Mouse (Mus musculus): ENCODE results near the gene Arap1. TPM values are rescaled to one million over a fixed set of nuclear protein-coding genes. Genes with fewer than 3 reads are reported as not detected.

The Arap1 gene
- total and polyA plus RNA-seq, 3 experiments: 21.2 to 46.1 (median 38.5) TPM

DNA sequence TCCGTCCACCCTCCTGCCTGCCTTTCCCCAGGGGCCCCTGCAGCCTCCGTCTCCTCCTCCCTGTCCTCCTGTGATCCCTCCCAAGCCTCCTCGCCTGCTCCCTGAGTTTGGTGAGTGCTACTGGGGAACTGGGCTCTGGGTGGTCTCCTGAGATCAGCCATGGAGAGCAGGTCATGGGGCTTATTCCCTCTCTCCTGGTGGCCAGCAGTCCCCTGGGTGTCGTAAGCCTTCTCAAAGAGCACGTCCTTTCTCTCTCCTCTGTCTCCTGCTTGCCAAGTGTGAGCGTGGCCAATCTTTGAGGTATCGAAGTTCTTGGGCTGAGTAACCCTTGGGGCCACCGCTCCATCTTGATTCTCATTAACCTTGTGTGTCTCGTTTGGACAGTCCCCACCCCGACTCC lies 37.1 kb downstream of the Arap1 start:
- TF ChIP-seq USF2 (conservative IDR thresholded peaks at IDR 0.05; ENCODE audit: low read depth, low read length): no peak
- TF ChIP-seq UBTF (IDR thresholded peaks at IDR 0.05; ENCODE audit: low read depth, low read length): no peak
- no peak for TF ChIP-seq POLR2A (IDR thresholded peaks at IDR 0.05; ENCODE audit: low read depth, low read length)
- no peak for TF ChIP-seq ELF1 (IDR thresholded peaks at IDR 0.05; ENCODE audit: low read depth, low read length)
- TF ChIP-seq NRF1 (IDR thresholded peaks at IDR 0.05; ENCODE audit: low read depth, low read length): no peak
- no peak for TF ChIP-seq RCOR1 (conservative IDR thresholded peaks at IDR 0.05; ENCODE audit: low read depth, low read length)
- no peak for TF ChIP-seq RAD21 (IDR thresholded peaks at IDR 0.05; ENCODE audit: low read depth, low read length)
- TF ChIP-seq ZNF384 (IDR thresholded peaks at IDR 0.05; ENCODE audit: low read depth, low read length): no peak

DNA sequence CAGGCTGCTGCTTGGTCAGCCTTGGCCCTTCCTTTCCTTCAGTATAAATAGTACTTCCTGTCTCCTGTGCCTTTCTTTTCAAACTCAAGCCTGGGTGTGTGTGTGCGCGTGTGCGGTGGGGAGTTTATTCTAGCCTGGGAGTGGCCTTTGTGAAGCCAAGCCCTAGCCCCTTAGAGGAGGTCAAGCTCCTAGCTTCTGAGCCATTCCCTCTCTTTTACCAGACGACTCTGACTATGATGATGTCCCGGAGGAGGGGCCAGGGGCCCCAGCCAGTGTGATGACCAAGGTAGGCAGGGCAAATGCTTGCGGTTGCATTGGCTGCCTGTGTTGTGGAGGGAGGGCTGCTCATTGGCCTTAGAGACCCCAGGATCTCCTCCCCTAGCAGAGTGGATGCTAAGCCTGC lies 37.5 kb downstream of the Arap1 start:
- in situ Hi-C loops (cut with MboI; ENCODE audit: low pct_ligation_motif_present, low pct_unique_long_range_greater_than_20kb, low sequenced_read_pairs): no loop called here
- H3K79me2 ChIP-seq (replicated peaks; ENCODE audit: control insufficient read depth, extremely low read depth, insufficient read depth, poor library complexity, severe bottlenecking): no peaks in the 10 kb centered on the region; the same call in 1 of the 2 replicates
- no peak for DNase-seq (ENCODE audit: extremely low read depth)
- dilution Hi-C loops (cut with MboI; ENCODE audit: extremely low pct_ligation_motif_present, extremely low pct_unique_long_range_greater_than_20kb, low sequenced_read_pairs): no loop called here
- H3K4me2 ChIP-seq (ENCODE audit: insufficient read depth, low read depth, poor library complexity, severe bottlenecking): no peak overlapping the region
- H3K36me3 ChIP-seq (replicated peaks in 1 of 2; ENCODE audit: control insufficient read depth in 1 of 2, insufficient read depth in 1 of 2, low read length in 1 of 2): peaks cover 43 to 87% of the 10 kb centered on the region in 2 experiments
- no peak overlapping the region for H3K27ac ChIP-seq (ENCODE audit: insufficient read depth, low read depth)
- TF ChIP-seq SMC3 (IDR thresholded peaks at IDR 0.05; ENCODE audit: low read depth, low read length): no peak
- TF ChIP-seq MAX (IDR thresholded peaks at IDR 0.05; ENCODE audit: low read length): no peak
- TF ChIP-seq NELFE (IDR thresholded peaks at IDR 0.05; ENCODE audit: low read depth, low read length): no peak
- TF ChIP-seq CHD1 (IDR thresholded peaks at IDR 0.05; ENCODE audit: low read depth, low read length): no peak
- TF ChIP-seq MXI1 (IDR thresholded peaks at IDR 0.05; ENCODE audit: low read depth, low read length): no peak
- TF ChIP-seq MAZ (IDR thresholded peaks at IDR 0.05; ENCODE audit: low read depth, low read length): no peak
- TF ChIP-seq BHLHE40 (IDR thresholded peaks at IDR 0.05; ENCODE audit: low read depth, low read length): no peak
- no peak for TF ChIP-seq SIN3A (IDR thresholded peaks at IDR 0.05; ENCODE audit: low read length)
- TF ChIP-seq MEF2A (IDR thresholded peaks at IDR 0.05; ENCODE audit: borderline replicate concordance, low read depth, low read length): no peak
- TF ChIP-seq HCFC1 (IDR thresholded peaks at IDR 0.05; ENCODE audit: low read depth, low read length): no peak
- TF ChIP-seq ELF1 (IDR thresholded peaks at IDR 0.05; ENCODE audit: low read depth, low read length): no peak
- no peak for TF ChIP-seq TBP (conservative IDR thresholded peaks at IDR 0.05; ENCODE audit: low read depth, low read length)
- no peak for TF ChIP-seq CHD2 (IDR thresholded peaks at IDR 0.05; ENCODE audit: low read length)
- no peak for TF ChIP-seq CTCF (conservative IDR thresholded peaks at IDR 0.05 in 1 of 2, IDR thresholded peaks at IDR 0.05 in 1 of 2; ENCODE audit: low read depth in 2 of 2, low read length in 2 of 2)
- TF ChIP-seq ETS1 (conservative IDR thresholded peaks at IDR 0.05; ENCODE audit: low read depth, low read length): no peak
- TF ChIP-seq UBTF (IDR thresholded peaks at IDR 0.05; ENCODE audit: low read depth, low read length): no peak
- no peak for TF ChIP-seq ZMIZ1 (IDR thresholded peaks at IDR 0.05; ENCODE audit: low read depth, low read length)
- no peak for TF ChIP-seq EP300 (IDR thresholded peaks at IDR 0.05; ENCODE audit: low read length)
- H3K27me3 ChIP-seq (replicated peaks): no peaks in the 10 kb centered on the region
- no peaks in the 10 kb centered on the region for H3K9me3 ChIP-seq (replicated peaks; ENCODE audit: low read length)
- peaks cover 35 to 53% of the 10 kb centered on the region in 2 experiments for H3K4me1 ChIP-seq (ENCODE audit: control insufficient read depth in 1 of 2, insufficient read depth in 2 of 2)
- H3K9ac ChIP-seq (ENCODE audit: insufficient read depth, low read depth): no peak overlapping the region
- no peak overlapping the region for H3K4me3 ChIP-seq (replicated peaks in 1 of 3; ENCODE audit: low read depth in 2 of 3, low read length in 2 of 3, poor library complexity in 1 of 3)

More for the DNA sequence above, 37.1 kb downstream of the Arap1 start:
- H3K9ac ChIP-seq (ENCODE audit: insufficient read depth, low read depth): no peak overlapping the region
- no peaks in the 10 kb centered on the region for H3K27me3 ChIP-seq (replicated peaks)
- in situ Hi-C loops (cut with MboI; ENCODE audit: low pct_ligation_motif_present, low pct_unique_long_range_greater_than_20kb, low sequenced_read_pairs) (no loop called here), dilution Hi-C loops (cut with MboI; ENCODE audit: extremely low pct_ligation_motif_present, extremely low pct_unique_long_range_greater_than_20kb, low sequenced_read_pairs) (no loop called here)
- no peak overlapping the region for H3K4me3 ChIP-seq (replicated peaks in 1 of 3; ENCODE audit: low read depth in 2 of 3, low read length in 2 of 3, poor library complexity in 1 of 3)
- peaks cover 35 to 57% of the 10 kb centered on the region in 2 experiments for H3K4me1 ChIP-seq (ENCODE audit: control insufficient read depth in 1 of 2, insufficient read depth in 2 of 2)
- DNase-seq (ENCODE audit: extremely low read depth): no peak
- peaks cover 39 to 86% of the 10 kb centered on the region in 2 experiments for H3K36me3 ChIP-seq (replicated peaks in 1 of 2; ENCODE audit: control insufficient read depth in 1 of 2, insufficient read depth in 1 of 2, low read length in 1 of 2)
- H3K9me3 ChIP-seq (replicated peaks; ENCODE audit: low read length): no peaks in the 10 kb centered on the region
- H3K27ac ChIP-seq (ENCODE audit: insufficient read depth, low read depth): no peak overlapping the region
- no peaks in the 10 kb centered on the region; the same call in 1 of the 2 replicates for H3K79me2 ChIP-seq (replicated peaks; ENCODE audit: control insufficient read depth, extremely low read depth, insufficient read depth, poor library complexity, severe bottlenecking)
- H3K4me2 ChIP-seq (ENCODE audit: insufficient read depth, low read depth, poor library complexity, severe bottlenecking): no peak overlapping the region

All from CH12.LX (cell line).